Mouse (Mus musculus) cerebellum, adult 11 months (tissue): ENCODE data around the gene Csnk1e.

Experiments used
- DNase-seq: peaks from one replicate; pipeline ENCODE4 v3.0.0; 2022

Gene Csnk1e

DNA sequence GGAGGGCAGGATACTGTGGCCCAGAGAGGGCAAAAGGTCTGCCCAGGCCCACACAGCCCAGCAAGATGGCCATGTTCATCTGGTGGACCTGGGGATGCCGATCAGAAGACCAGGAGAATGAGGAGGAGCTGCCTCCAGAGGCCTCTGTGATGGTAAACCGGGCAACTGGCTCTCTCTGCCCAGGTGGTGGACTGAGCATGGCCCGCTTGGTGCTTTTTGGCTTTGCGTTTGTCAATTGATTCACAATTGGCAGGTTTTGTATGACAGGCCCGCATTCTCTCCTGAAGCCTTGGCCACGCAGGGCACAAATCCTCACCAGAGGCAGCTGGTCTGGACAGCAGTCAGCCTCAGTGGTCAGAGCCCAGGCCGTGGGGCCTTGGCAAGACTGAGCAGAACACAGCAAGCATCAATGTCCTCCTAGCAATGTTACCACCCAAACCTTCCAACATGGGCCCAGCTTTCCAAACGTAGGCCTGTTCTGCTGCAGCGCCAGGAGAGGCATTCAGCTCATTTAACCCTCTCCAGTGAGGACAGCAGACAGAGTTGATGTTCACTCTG is 12.3 kb downstream of the Csnk1e start:
- DNase-seq: no peak

- DNase-seq: no peak
These were observed 13.1 kb downstream of the Csnk1e start for GRCm38 (mm10) chr15:79442257-79442611.

DNA sequence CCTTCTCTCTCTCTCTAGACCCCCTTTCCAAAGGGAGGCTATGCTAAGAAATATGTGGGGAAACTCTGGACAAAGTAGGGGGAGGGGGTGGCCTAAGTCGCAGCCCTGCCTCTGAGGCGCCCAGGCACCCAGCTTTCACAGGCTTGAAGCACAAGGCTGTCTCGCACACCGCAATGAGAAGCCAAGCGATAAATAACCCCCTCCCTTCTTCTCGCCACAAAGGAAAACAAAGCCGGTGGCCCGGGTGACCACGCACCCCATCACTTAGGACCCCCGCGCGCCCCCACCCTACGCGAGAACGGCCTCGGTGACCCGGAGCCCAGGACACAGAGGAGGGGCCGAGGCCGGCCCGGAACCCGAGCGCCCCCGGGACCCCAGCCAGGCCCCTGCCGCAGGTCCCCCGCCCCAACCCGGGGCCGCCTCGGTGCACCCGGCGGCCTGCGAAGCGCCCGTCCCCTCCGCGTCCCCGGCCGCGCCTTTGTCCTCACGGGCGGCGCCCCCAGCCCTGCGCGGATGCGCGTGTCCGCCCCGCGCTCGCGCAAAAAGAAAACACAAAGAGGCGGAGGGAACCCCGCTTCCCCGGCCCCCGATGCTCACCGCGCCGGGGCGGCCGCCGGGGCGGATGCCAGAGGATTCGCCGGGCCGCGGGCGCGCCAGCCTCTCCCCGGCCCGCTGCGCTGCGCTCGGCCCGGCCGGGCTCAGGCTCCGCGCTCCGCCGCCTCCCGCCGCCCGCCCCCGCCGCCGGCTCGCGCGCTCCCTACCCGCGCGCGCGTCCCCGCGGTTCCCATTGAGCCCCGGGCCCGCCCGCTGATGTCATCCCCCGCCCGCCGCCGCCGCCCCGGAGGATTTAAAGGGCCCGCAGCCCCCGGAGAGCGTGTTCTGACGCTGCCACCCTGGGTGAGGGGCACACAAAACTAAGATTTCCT is 13.8 kb downstream of the Csnk1e start:
- DNase-seq: peak; percentile 78

- no peak for DNase-seq
These were observed 14.6 kb downstream of the Csnk1e start for GRCm38 (mm10) chr15:79440651-79441330.

GRCm38 (mm10) chr15:79440223-79440622 is 15.1 kb downstream of the Csnk1e start:
- DNase-seq: peak; percentile 52

GRCm38 (mm10) chr15:79439386-79439785 is 16.0 kb downstream of the Csnk1e start:
- no peak for DNase-seq

- no peak for DNase-seq
These were observed 16.6 kb downstream of the Csnk1e start for GRCm38 (mm10) chr15:79438816-79439215.

- DNase-seq: no peak
These were observed 17.1 kb downstream of the Csnk1e start for GRCm38 (mm10) chr15:79438209-79438810.

DNA sequence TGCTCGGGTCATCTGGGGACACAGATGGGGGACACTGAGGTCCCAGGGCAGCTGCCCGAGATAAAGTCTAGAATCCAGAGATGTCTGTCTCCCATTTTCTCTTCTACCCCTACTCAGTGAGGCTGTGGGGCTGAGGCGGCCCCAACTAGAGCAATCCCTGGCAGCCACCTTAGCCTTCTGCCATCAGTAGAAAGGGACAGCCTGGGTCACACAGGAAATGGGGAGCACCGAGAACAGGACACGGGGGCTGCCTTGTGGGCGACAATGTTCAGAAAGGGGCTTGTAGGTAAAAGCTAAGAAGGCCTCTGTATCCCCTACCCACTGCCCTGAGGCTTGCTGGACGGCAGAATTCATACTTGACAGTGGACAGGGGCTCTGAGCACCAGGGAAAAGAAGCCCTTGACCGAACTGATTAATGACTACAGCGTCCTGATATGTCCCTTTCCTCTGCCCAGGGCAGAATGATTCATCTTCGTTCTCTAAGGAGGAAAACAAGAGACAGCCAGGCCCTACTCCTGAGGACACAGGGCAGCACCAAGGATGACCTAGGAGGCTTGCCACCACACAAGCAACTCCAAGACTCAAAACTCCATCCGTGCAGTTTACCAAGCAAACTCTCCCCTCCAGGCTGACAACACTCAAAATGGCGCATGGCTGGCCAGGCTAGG is 17.7 kb downstream of the Csnk1e start:
- DNase-seq: no peak

GRCm38 (mm10) chr15:79436481-79436921 is 18.9 kb downstream of the Csnk1e start:
- DNase-seq: peak; percentile 54

GRCm38 (mm10) chr15:79435191-79435671 is 20.1 kb downstream of the Csnk1e start:
- DNase-seq: no peak

DNA sequence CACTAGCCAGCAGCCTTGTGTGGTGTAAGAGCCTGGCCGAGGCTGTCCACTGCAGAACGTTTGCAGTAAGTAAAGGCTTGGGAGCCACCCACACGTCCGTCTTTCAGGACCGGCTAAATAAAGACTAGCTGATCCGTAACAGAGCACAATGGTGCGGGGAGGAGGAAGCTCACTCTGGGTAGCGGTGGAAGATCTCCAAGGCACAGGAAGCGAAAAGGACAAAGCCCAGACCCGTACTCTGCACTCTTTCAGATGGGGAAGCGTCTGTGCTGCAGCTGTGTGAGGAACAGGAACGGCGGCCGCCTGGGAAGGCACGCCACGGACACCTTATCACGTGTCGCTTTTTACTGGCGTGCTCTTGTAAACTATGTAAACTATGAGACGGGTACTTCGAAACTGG is 22.5 kb downstream of the Csnk1e start:
- no peak for DNase-seq

GRCm38 (mm10) chr15:79432328-79432727 is 23.0 kb downstream of the Csnk1e start:
- no peak for DNase-seq

DNA sequence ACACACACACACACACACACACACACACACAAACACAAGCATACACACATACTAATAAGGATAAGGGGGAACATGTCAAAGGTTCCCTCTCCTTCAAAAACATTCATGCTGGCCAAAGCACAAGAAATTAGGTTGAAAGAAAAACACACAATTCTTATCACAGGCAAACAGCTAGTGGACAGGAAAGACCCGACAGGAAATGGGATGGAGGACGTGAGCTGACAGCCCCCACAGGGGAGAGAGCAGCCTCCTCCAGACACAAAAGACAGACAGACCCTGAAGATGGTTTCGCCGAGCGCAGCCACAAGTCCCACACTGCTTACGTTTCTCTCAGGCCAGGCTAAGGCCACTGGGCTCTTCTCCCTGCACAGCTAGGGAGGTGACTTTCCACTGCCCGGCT is 23.4 kb downstream of the Csnk1e start:
- DNase-seq: no peak

GRCm38 (mm10) chr15:79430461-79431000 is 24.8 kb downstream of the Csnk1e start:
- no peak for DNase-seq

DNA sequence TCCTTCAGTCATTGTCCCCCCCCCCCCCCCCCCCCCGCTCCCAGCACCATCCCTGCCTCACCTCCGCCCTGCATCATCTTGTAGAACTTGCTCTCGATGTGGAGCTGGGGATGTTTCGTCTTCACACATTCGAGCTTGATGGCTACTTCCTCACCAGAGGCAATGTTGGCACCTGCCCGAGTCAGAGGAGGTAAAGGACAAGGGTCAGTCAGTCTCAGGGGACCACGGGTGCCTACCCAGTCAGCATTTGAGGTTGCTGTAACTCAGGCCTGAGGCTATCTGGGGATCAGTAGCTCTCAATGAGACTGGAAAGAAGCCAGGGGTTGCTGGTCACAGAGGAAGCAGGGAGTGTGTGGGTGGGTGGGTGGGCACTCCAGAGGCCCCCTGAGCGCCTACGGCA is 25.4 kb downstream of the Csnk1e start:
- DNase-seq: no peak

GRCm38 (mm10) chr15:79429527-79429926 is 25.8 kb downstream of the Csnk1e start:
- DNase-seq: no peak

GRCm38 (mm10) chr15:79428616-79429015 is 26.8 kb downstream of the Csnk1e start:
- no peak for DNase-seq

DNA sequence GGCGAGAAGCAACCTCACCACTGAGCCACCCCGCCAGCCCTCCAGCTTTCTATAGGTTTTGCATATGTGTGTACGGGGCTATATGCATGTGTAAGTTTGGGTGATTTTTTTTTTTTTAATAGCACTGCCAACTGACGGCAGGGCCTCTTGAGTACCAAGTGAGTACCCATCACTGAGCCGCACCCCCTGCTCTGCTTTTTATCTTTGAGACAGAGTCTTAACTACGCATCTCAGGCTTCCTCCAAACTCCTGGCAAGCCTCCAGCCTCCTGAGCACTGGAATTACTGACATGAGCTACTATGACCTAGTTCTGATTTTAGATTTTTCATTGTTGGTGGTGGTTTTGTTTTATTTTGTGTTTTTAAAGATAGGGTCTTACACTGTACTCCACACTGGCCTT is 27.9 kb downstream of the Csnk1e start:
- DNase-seq: no peak

GRCm38 (mm10) chr15:79425516-79425915 is 29.9 kb downstream of the Csnk1e start:
- DNase-seq: no peak

DNA sequence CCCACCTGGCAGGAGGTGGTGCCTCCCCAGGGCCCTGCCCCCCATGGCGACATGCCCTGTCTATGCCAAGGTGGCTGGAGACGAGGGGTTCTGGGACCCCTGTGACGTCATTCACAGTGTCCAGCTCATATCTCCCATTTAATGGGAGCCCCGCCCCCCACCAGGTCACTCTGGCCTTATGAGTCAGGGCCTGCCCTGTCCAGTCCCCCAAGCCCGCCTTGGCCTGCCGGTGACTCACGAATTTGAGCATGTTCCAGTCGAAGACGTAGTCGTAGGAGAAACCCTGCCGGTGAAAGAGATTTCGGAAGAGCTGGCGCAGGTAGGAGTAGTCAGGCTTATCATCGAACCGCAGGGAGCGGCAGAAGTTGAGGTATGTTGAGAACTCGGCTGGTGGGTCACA is 30.8 kb downstream of the Csnk1e start:
- no peak for DNase-seq

DNA sequence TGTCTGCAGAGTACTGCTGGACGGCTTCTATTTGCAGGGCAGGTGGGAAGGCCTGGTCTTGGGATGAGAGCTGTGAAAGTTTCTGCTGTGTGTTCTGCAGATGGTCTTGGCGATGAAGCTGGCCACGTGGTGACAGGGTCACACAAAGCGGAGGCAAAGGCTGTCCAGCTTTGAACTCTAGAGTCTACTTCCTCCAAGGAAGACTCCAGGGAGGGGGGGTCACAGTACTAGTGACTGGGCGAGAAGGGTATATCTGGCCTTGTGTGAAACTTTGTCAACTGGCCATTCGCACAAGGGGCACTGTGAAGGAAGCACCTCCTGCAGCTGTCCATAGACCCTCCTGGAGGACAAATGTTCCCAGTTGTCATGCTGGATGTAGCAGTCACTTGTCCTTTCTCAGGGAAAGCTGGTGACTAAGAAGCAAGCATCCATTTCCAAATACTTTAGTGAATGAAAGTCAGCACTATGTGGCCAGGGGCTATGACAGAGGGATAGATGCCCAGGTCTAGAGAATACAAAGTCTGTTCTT is 32.6 kb downstream of the Csnk1e start:
- no peak for DNase-seq
